Mouse (Mus musculus) c-Kit-negative CD71-positive TER-119-positive erythroid progenitor cells, embryonic 14.5 days (primary cell): Measurements from ENCODE around the gene Tbc1d23.
A peak's percentile ranks its signal among the peaks of the same experiment; 100 is the strongest.
"Not testable (repeated sequence)": the region's sequence is repeated elsewhere in the genome, so short reads cannot be mapped to it uniquely, and the experiment has no call there.

ENCODE experiments used
- DNase-seq: peaks from one replicate; pipeline ENCODE4 v3.0.0-alpha.2; 2013; ENCODE audit warnings: low read depth, low spot score

Tbc1d23 gene

GRCm38 (mm10) chr16:57231089-57231936, at the start of gene Tbc1d23:
Gene Tbc1d23, minus strand, starts transcription at chr16:57231504.
- peak; percentile 93 for DNase-seq

GRCm38 (mm10) chr16:57280221-57281217, 49.2 kb upstream of the Tbc1d23 start:
- no peak for DNase-seq

GRCm38 (mm10) chr16:57278976-57279626, 47.8 kb upstream of the Tbc1d23 start:
- no peak for DNase-seq

- DNase-seq = no peak
Observed at GRCm38 (mm10) chr16:57269751-57270150, 38.4 kb upstream of the Tbc1d23 start.

GRCm38 (mm10) chr16:57268058-57268841, 36.9 kb upstream of the Tbc1d23 start:
- no peak for DNase-seq

GRCm38 (mm10) chr16:57267068-57267467, 35.8 kb upstream of the Tbc1d23 start:
- DNase-seq = no peak

GRCm38 (mm10) chr16:57260152-57260551, 28.8 kb upstream of the Tbc1d23 start:
- no peak for DNase-seq

- DNase-seq = no peak
Observed at GRCm38 (mm10) chr16:57259356-57260083, 28.2 kb upstream of the Tbc1d23 start.

- no peak for DNase-seq
Observed at GRCm38 (mm10) chr16:57251589-57252421, 20.5 kb upstream of the Tbc1d23 start.

GRCm38 (mm10) chr16:57250991-57251390, 19.7 kb upstream of the Tbc1d23 start:
- no peak for DNase-seq

- DNase-seq = no peak
Observed at GRCm38 (mm10) chr16:57247464-57247863, 16.2 kb upstream of the Tbc1d23 start.

- DNase-seq = no peak
Observed at GRCm38 (mm10) chr16:57246596-57246995, 15.3 kb upstream of the Tbc1d23 start.

- no peak for DNase-seq
Observed at GRCm38 (mm10) chr16:57243858-57244248, 12.5 kb upstream of the Tbc1d23 start.

GRCm38 (mm10) chr16:57243205-57243857, 12.0 kb upstream of the Tbc1d23 start:
- DNase-seq = no peak

GRCm38 (mm10) chr16:57242857-57243204, 11.5 kb upstream of the Tbc1d23 start:
- DNase-seq = no peak

GRCm38 (mm10) chr16:57235871-57236510, 4.7 kb upstream of the Tbc1d23 start:
- DNase-seq = no peak

GRCm38 (mm10) chr16:57231937-57232310, 620 bp upstream of the Tbc1d23 start:
- DNase-seq = not testable (repeated sequence)

- no peak for DNase-seq
Observed at GRCm38 (mm10) chr16:57226444-57226843, 4.9 kb downstream of the Tbc1d23 start.
